Mouse (Mus musculus) neural tube, embryonic 12.5 days (tissue): Measurements from ENCODE around the gene Fgf12. TPM values are rescaled to one million over a fixed set of nuclear protein-coding genes. Genes with fewer than 3 reads are reported as not detected.
A peak's percentile ranks its signal among the peaks of the same experiment; 100 is the strongest.

ENCODE experiments used
- ATAC-seq: fragments of 200-750 bp; cut with Nextera tagmentation; 2 replicates; pipeline ENCODE4 v1.8.0; 2017; ENCODE audit warnings: low read depth, mild to moderate bottlenecking, moderate TSS enrichment, moderate library complexity; ENCODE audit not compliant: low FRiP score
- H3K27ac ChIP-seq: fragments of 300-500 bp; sonication (generic); 2 replicates; pipeline ENCODE4 v1.5.1; 2016
- H3K27me3 ChIP-seq: fragments of 300-500 bp; sonication (generic); replicated peaks from 2 replicates; pipeline ENCODE4 v1.6.1; 2016; ENCODE audit warnings: mild to moderate bottlenecking
- H3K36me3 ChIP-seq: fragments of 300-500 bp; sonication (generic); 2 replicates; pipeline ENCODE4 v1.6.1; 2016; ENCODE audit warnings: mild to moderate bottlenecking
- H3K4me1 ChIP-seq: fragments of 300-500 bp; sonication (generic); 2 replicates; pipeline ENCODE4 v1.6.1; 2016
- H3K4me2 ChIP-seq: fragments of 300-500 bp; sonication (generic); replicated peaks from 2 replicates; pipeline ENCODE4 v1.6.1; 2016; ENCODE audit warnings: mild to moderate bottlenecking
- H3K4me3 ChIP-seq: fragments of 300-500 bp; sonication (generic); 2 replicates; pipeline ENCODE4 v1.5.1; 2016
- H3K9ac ChIP-seq: fragments of 300-500 bp; sonication (generic); 2 replicates; pipeline ENCODE4 v1.6.1; 2016; ENCODE audit warnings: mild to moderate bottlenecking
- H3K9me3 ChIP-seq: fragments of 300-500 bp; sonication (generic); 2 replicates; pipeline ENCODE4 v1.6.1; 2016; ENCODE audit warnings: mild to moderate bottlenecking
- WGBS: fragments of 180-500 bp; shearing (Covaris S2); methylation state at CpG from one replicate; pipeline ENCODE4 v1.1.7; 2016; 5-methylcytosine and 5-hydroxymethylcytosine counted together
- polyA plus RNA-seq: library from polyadenylated mRNA; unstranded; fragments of >200 nt; fragmentation: Nextera tagmentation; extraction: Ambion mirVana; gene quantifications from 2 replicates; pipeline ENCODE4 v1.2.1, GENCODE M21; 2016

The Fgf12 gene
- polyA plus RNA-seq, 1 experiment from 2014 or later = 18.5 TPM

GRCm38 (mm10) chr16:28445800-28446333 is 307.0 kb downstream of the Fgf12 start:
- peak overlapping the region; percentile 66 for H3K4me3 ChIP-seq
- peaks cover 22% of the 10 kb centered on the region for H3K4me1 ChIP-seq
- H3K27ac ChIP-seq = no peak overlapping the region
- WGBS = under 1% methylated on average over 42 of the region's 42 CpGs
- H3K36me3 ChIP-seq = no peaks in the 10 kb centered on the region
- peak overlapping the region; percentile 98 for H3K4me2 ChIP-seq
- peak overlapping the region; percentile 69 for H3K9ac ChIP-seq
- no peaks in the 10 kb centered on the region for H3K9me3 ChIP-seq
- H3K27me3 ChIP-seq = peaks cover 19% of the 10 kb centered on the region
- ATAC-seq = peak; percentile 55

DNA sequence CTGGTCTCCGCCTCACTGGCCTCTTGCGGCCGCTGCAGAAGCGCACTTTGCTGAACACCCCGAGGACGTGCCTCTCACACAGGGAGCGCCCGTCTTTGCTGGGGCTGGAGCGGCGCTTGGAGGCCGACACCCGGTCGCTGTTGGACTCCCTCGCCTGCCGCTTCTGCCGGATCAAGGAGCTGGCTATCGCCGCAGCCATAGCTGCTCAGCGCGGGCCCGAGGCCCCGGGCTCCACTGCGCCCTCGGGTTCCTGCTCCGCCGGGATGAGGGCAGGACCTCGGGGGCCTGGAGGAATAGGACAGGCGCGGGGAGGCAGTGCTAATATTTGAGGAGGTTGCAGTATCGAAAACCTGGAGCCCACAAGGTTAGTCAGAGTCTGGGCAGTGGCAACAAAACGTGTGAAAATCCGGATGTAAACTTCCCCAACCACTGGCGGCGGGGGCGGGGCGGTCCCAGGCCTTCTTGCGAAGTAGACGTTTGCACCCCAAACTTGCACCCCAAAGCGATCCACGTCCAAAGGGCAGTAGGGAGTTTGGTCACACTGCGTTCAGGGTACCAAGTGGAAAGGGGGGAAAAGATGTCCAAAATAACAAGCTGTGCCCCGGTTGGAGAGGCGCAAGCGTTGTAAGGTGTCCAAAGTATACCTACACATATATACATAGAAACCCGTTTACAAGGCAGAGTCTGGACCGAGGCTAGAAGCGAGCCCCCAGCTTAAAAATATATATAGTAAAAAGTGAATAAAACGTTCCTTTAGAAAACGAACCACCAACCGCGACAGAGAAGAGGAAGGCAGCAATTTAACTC is 307.7 kb downstream of the Fgf12 start:
- ATAC-seq = peak; percentile 25; the same call in 1 of the 2 replicates
- peak overlapping the region; percentile 69 for H3K9ac ChIP-seq
- H3K9me3 ChIP-seq = no peaks in the 10 kb centered on the region
- no peak overlapping the region for H3K27ac ChIP-seq
- H3K4me2 ChIP-seq = peak overlapping the region; percentile 98
- peaks cover 22% of the 10 kb centered on the region for H3K4me1 ChIP-seq
- peaks cover 19% of the 10 kb centered on the region for H3K27me3 ChIP-seq
- WGBS = 1% methylated on average over 51 of the region's 51 CpGs
- H3K4me3 ChIP-seq = peak overlapping the region; percentile 66
- no peaks in the 10 kb centered on the region for H3K36me3 ChIP-seq

DNA sequence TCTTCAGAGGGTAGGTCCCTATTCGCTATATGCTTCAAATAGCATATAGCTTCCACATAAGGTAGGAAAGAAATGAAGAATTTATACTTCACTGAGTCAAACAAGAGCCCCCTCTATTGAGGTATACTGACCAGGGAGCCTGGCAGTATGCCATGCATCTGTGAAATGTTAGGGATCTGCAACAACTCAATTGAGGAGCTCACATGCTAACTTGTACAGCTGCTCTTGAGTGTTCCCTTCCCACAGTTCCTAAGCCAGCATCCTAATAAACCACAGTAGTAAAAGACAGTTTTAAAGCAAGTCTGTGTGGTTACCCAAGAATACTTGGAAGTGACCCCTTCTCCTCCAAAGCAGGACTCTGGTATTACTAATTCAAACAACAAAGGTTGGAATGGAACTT is 331.3 kb downstream of the Fgf12 start:
- no peaks in the 10 kb centered on the region for H3K9me3 ChIP-seq
- no peak overlapping the region for H3K9ac ChIP-seq
- H3K4me1 ChIP-seq = no peaks in the 10 kb centered on the region
- H3K27me3 ChIP-seq = no peaks in the 10 kb centered on the region
- H3K36me3 ChIP-seq = no peaks in the 10 kb centered on the region
- H3K4me2 ChIP-seq = no peak overlapping the region
- 88% methylated on average over 1 of the region's 1 CpGs for WGBS
- ATAC-seq = no peak
- no peak overlapping the region for H3K4me3 ChIP-seq
- no peak overlapping the region for H3K27ac ChIP-seq

GRCm38 (mm10) chr16:28419693-28420299 is 333.1 kb downstream of the Fgf12 start:
- Histone ChIP-seq H3K4me2 (no peak overlapping the region), H3K27me3 (no peaks in the 10 kb centered on the region), H3K9ac (no peak overlapping the region), H3K27ac (no peak overlapping the region), H3K36me3 (no peaks in the 10 kb centered on the region), H3K4me3 (no peak overlapping the region), H3K9me3 (no peaks in the 10 kb centered on the region), H3K4me1 (no peaks in the 10 kb centered on the region)
- WGBS = 85% methylated on average over 3 of the region's 3 CpGs
- ATAC-seq = no peak

- no peaks in the 10 kb centered on the region for H3K27me3 ChIP-seq
- no peak overlapping the region for H3K9ac ChIP-seq
- H3K4me1 ChIP-seq = no peaks in the 10 kb centered on the region
- H3K9me3 ChIP-seq = no peaks in the 10 kb centered on the region
- H3K27ac ChIP-seq = no peak overlapping the region
- H3K4me2 ChIP-seq = no peak overlapping the region
- 65% methylated on average over 5 of the region's 5 CpGs for WGBS
- no peaks in the 10 kb centered on the region for H3K36me3 ChIP-seq
- peak; percentile 29; the same call in 1 of the 2 replicates for ATAC-seq
- H3K4me3 ChIP-seq = no peak overlapping the region
These were observed 341.6 kb downstream of the Fgf12 start for GRCm38 (mm10) chr16:28411210-28411817.

DNA sequence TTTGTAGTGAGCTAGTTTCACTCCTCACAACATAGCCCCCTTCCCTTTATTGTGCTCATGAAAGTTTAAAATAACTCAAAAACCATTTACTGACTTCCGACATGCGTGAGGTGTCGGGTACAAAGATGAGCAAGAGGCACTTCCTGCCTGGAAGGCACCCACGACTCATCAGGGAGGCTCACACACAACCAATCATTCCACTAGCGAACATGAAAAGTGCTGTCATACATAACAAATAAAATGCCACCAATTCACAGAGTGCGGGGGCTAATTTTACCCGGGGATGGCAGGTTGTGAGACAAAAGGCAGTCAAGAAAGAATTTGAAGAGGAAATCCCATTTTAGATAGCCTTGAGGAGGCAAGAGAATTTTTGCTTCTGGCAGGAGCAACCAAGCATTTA is 344.6 kb downstream of the Fgf12 start:
- ATAC-seq = no peak
- no peaks in the 10 kb centered on the region for H3K9me3 ChIP-seq
- no peaks in the 10 kb centered on the region for H3K4me1 ChIP-seq
- H3K36me3 ChIP-seq = no peaks in the 10 kb centered on the region
- no peaks in the 10 kb centered on the region for H3K27me3 ChIP-seq
- 78% methylated on average over 7 of the region's 7 CpGs for WGBS
- H3K4me2 ChIP-seq = no peak overlapping the region
- H3K27ac ChIP-seq = no peak overlapping the region
- H3K9ac ChIP-seq = no peak overlapping the region
- no peak overlapping the region for H3K4me3 ChIP-seq

- no peak for ATAC-seq
- 44% methylated on average over 2 of the region's 2 CpGs for WGBS
- H3K36me3 ChIP-seq = no peaks in the 10 kb centered on the region
These were observed 345.0 kb downstream of the Fgf12 start for GRCm38 (mm10) chr16:28407892-28408291.

GRCm38 (mm10) chr16:28404156-28404555 is 348.7 kb downstream of the Fgf12 start:
- Histone ChIP-seq H3K27me3 (no peaks in the 10 kb centered on the region), H3K9ac (no peak overlapping the region), H3K27ac (no peak overlapping the region), H3K4me3 (no peak overlapping the region), H3K9me3 (no peaks in the 10 kb centered on the region), H3K4me1 (no peaks in the 10 kb centered on the region), H3K36me3 (no peaks in the 10 kb centered on the region), H3K4me2 (no peak overlapping the region)
- WGBS = 81% methylated on average over 1 of the region's 1 CpGs
- no peak for ATAC-seq

More at GRCm38 (mm10) chr16:28407892-28408291, 345.0 kb downstream of the Fgf12 start:
- H3K9ac ChIP-seq = no peak overlapping the region
- H3K4me3 ChIP-seq = no peak overlapping the region
- no peak overlapping the region for H3K27ac ChIP-seq
- H3K4me2 ChIP-seq = no peak overlapping the region
- no peaks in the 10 kb centered on the region for H3K4me1 ChIP-seq
- H3K9me3 ChIP-seq = no peaks in the 10 kb centered on the region
- no peaks in the 10 kb centered on the region for H3K27me3 ChIP-seq

DNA sequence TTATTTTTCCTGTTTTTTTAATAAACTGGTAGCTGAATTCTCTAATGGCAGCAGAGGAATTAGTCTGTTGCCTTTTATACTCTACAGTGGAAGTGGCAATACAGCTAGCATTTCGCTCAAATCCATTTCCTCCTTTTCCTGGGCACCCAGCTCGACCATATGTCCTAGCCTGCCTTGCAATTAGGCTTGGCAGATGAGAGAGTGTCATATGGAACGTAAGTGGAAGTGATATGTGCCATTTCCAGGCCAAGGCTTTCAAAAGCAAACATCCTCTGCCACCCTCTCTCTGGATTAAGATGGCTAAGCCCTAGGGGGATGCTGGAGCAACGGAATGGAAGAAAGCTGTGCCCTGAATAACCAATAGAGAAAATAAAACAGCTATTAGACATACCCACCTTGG is 350.2 kb downstream of the Fgf12 start:
- ATAC-seq = no peak
- no peak overlapping the region for H3K4me2 ChIP-seq
- no peaks in the 10 kb centered on the region for H3K36me3 ChIP-seq
- no peak overlapping the region for H3K4me3 ChIP-seq
- WGBS = 68% methylated on average over 4 of the region's 4 CpGs
- H3K27me3 ChIP-seq = no peaks in the 10 kb centered on the region
- H3K9me3 ChIP-seq = no peaks in the 10 kb centered on the region
- no peak overlapping the region for H3K9ac ChIP-seq
- no peaks in the 10 kb centered on the region for H3K4me1 ChIP-seq
- no peak overlapping the region for H3K27ac ChIP-seq

DNA sequence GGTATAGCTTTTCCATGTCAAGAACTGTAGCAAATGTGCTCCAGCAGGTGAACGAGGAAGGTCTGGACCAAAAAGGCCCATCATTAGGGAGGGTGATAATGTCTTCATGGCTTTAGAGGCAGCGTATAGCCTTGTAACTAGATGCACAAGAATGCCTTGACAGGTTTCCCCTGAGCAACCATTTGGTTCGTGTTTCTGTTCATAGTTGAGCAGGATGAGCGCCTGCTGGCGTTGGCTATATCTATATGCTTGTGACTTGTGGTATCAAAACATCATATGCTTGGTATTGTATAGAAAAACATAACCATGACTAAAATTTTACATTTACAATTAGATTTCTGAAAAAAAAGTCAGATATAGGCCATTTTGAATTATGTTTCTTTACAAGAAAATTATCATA is 361.6 kb downstream of the Fgf12 start:
- H3K27me3 ChIP-seq = no peaks in the 10 kb centered on the region
- H3K4me2 ChIP-seq = no peak overlapping the region
- H3K9me3 ChIP-seq = no peaks in the 10 kb centered on the region
- H3K9ac ChIP-seq = no peak overlapping the region
- H3K36me3 ChIP-seq = no peaks in the 10 kb centered on the region
- no peaks in the 10 kb centered on the region for H3K4me1 ChIP-seq
- 88% methylated on average over 5 of the region's 5 CpGs for WGBS
- H3K27ac ChIP-seq = no peak overlapping the region
- no peak for ATAC-seq
- H3K4me3 ChIP-seq = no peak overlapping the region

GRCm38 (mm10) chr16:28389114-28389513 is 363.8 kb downstream of the Fgf12 start:
- no peak overlapping the region for H3K4me3 ChIP-seq
- H3K27ac ChIP-seq = no peak overlapping the region
- H3K27me3 ChIP-seq = no peaks in the 10 kb centered on the region
- H3K36me3 ChIP-seq = no peaks in the 10 kb centered on the region
- WGBS = 85% methylated on average over 4 of the region's 4 CpGs
- H3K9me3 ChIP-seq = no peaks in the 10 kb centered on the region
- no peak overlapping the region for H3K9ac ChIP-seq
- ATAC-seq = no peak
- no peaks in the 10 kb centered on the region for H3K4me1 ChIP-seq
- H3K4me2 ChIP-seq = no peak overlapping the region

DNA sequence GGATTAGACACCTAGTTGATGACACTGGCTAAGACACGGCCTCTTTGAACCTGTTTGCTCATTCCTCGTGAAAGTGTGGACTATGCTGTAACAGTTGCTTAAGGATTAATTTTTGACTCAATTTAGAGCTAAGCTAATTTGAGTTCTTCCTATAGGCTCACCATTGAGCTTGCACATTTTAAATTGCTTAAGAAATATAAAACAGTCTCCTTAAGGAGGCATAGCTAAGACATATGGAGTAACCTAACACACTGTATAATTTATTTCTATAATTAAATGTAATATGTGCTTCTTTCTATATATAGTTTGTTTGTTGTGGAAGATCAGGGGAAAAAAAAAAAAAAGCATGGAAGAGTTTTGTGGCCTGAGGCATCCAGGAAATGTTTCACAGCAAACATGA is 378.1 kb downstream of the Fgf12 start:
- H3K9me3 ChIP-seq = no peaks in the 10 kb centered on the region
- WGBS = 89% methylated on average over 2 of the region's 2 CpGs
- H3K4me3 ChIP-seq = no peak overlapping the region

More for the DNA sequence above, 378.1 kb downstream of the Fgf12 start:
- H3K4me1 ChIP-seq = no peaks in the 10 kb centered on the region
- no peaks in the 10 kb centered on the region for H3K36me3 ChIP-seq
- no peak overlapping the region for H3K4me2 ChIP-seq
- no peak overlapping the region for H3K27ac ChIP-seq
- H3K9ac ChIP-seq = no peak overlapping the region
- H3K27me3 ChIP-seq = no peaks in the 10 kb centered on the region
- ATAC-seq = no peak
